Mouse (Mus musculus): ENCODE data around the gene Chn2.

- TF ChIP-seq FLI1 (IDR thresholded peaks at IDR 0.05; ENCODE audit: low read length) (no peak), GATA1 (IDR thresholded peaks at IDR 0.05; ENCODE audit: borderline replicate concordance, low read length) (no peak)
These were observed 38.9 kb downstream of the Chn2 start for GRCm38 (mm10) chr6:54078269-54078668.
